Mouse (Mus musculus) mouse trophoblast stem cell (cell line): ENCODE data around the gene Cdk14.

Experiments used
- in situ Hi-C, 2 experiments: fragments of 300-500 bp; cut with MseI, MboI; formaldehyde crosslinking; loops; 2 replicates in 1 of 2; 3 replicates in 1 of 2; pipeline ENCODE4 v1.15.1; 2025

Cdk14 gene

GRCm38 (mm10) chr5:4917274-4917673 is 502.8 kb downstream of the Cdk14 start:
- in situ Hi-C loops: loop anchor here (10.0 to 25.0 kb wide), 2 partner anchors 652 to 655 kb away; no protein-coding TSS in a partner anchor

- in situ Hi-C loops: loop anchor here (10.0 to 25.0 kb wide), 2 partner anchors 652 to 654 kb away; no protein-coding TSS in a partner anchor
Observed at GRCm38 (mm10) chr5:4916390-4917273, 503.5 kb downstream of the Cdk14 start.

- in situ Hi-C loops: loop anchor here in 1 of 2 experiments (25.0 kb wide), 1 partner anchor 643 kb away; no protein-coding TSS in a partner anchor
Observed at GRCm38 (mm10) chr5:4904911-4905310, 515.2 kb downstream of the Cdk14 start.

- in situ Hi-C loops: no loop called here
Observed at GRCm38 (mm10) chr5:4898241-4898640, 521.9 kb downstream of the Cdk14 start.

- in situ Hi-C loops: no loop called here
Observed at GRCm38 (mm10) chr5:4894988-4895387, 525.1 kb downstream of the Cdk14 start.

GRCm38 (mm10) chr5:4893852-4894207 is 526.3 kb downstream of the Cdk14 start:
- in situ Hi-C loops: no loop called here

- in situ Hi-C loops: no loop called here
Observed at GRCm38 (mm10) chr5:4893206-4893851, 526.8 kb downstream of the Cdk14 start.

- in situ Hi-C loops: no loop called here
Observed at GRCm38 (mm10) chr5:4892734-4893133, 527.4 kb downstream of the Cdk14 start.

GRCm38 (mm10) chr5:4891862-4892704 is 528.0 kb downstream of the Cdk14 start:
- in situ Hi-C loops: no loop called here

- in situ Hi-C loops: no loop called here
Observed at GRCm38 (mm10) chr5:4887069-4887468, 533.0 kb downstream of the Cdk14 start.

- in situ Hi-C loops: no loop called here
Observed at GRCm38 (mm10) chr5:4882841-4883240, 537.3 kb downstream of the Cdk14 start.

- in situ Hi-C loops: no loop called here
Observed at GRCm38 (mm10) chr5:4880331-4880730, 539.8 kb downstream of the Cdk14 start.

- in situ Hi-C loops: no loop called here
Observed at GRCm38 (mm10) chr5:4878934-4879333, 541.2 kb downstream of the Cdk14 start.

GRCm38 (mm10) chr5:4877638-4878037 is 542.5 kb downstream of the Cdk14 start:
- in situ Hi-C loops: no loop called here

- in situ Hi-C loops: no loop called here
Observed at GRCm38 (mm10) chr5:4877131-4877631, 542.9 kb downstream of the Cdk14 start.

GRCm38 (mm10) chr5:4876653-4877091 is 543.4 kb downstream of the Cdk14 start:
- in situ Hi-C loops: no loop called here

- in situ Hi-C loops: no loop called here
Observed at GRCm38 (mm10) chr5:4870041-4870726, 549.9 kb downstream of the Cdk14 start.

- in situ Hi-C loops: no loop called here
Observed at GRCm38 (mm10) chr5:4868563-4869120, 551.5 kb downstream of the Cdk14 start.

GRCm38 (mm10) chr5:4867849-4868562 is 552.1 kb downstream of the Cdk14 start:
- in situ Hi-C loops: no loop called here

- in situ Hi-C loops: no loop called here
Observed at GRCm38 (mm10) chr5:4866945-4867344, 553.2 kb downstream of the Cdk14 start.
